Mouse (Mus musculus) liver, postnatal 0 days (tissue): ENCODE measurements at regions not wholly inside any gene's neighbourhood (a gene's known extent, or its start where the extent isn't known, plus 50 kb on each side); places are given as distances from the start of the nearest gene placed in this dataset.

Experiments used
- ATAC-seq: fragments of 200-750 bp; cut with Nextera tagmentation; 2 replicates; pipeline ENCODE4 v1.8.0; 2017; ENCODE audit warnings: mild to moderate bottlenecking, moderate library complexity
- DNase-seq: peaks from one replicate; pipeline ENCODE4 v3.0.0-alpha.2; 2016
- H3K27ac ChIP-seq: fragments of 300-500 bp; sonication (generic); 2 replicates; pipeline ENCODE4 v1.5.1; 2014; ENCODE audit warnings: antibody characterized with exemption, moderate library complexity, mild to moderate bottlenecking, low read depth
- H3K27me3 ChIP-seq: fragments of 300-500 bp; sonication (generic); 2 replicates; pipeline ENCODE4 v1.6.1; 2014; ENCODE audit warnings: low read length, control low read depth, mixed read lengths; ENCODE audit not compliant: insufficient read depth
- H3K36me3 ChIP-seq: fragments of 300-500 bp; sonication (generic); replicated peaks from 2 replicates; pipeline ENCODE4 v1.6.1; 2014; ENCODE audit warnings: mild to moderate bottlenecking, control low read depth, low read length, moderate library complexity, mixed read lengths; ENCODE audit not compliant: insufficient read depth
- H3K4me1 ChIP-seq: fragments of 300-500 bp; sonication (generic); 2 replicates; pipeline ENCODE4 v1.6.1; 2014; ENCODE audit warnings: antibody characterized with exemption, mild to moderate bottlenecking, control low read depth; ENCODE audit not compliant: insufficient read depth
- H3K4me2 ChIP-seq: fragments of 300-500 bp; sonication (generic); 2 replicates; pipeline ENCODE4 v1.6.1; 2014; ENCODE audit warnings: low read depth, mild to moderate bottlenecking, low read length, moderate library complexity, mixed read lengths
- H3K4me3 ChIP-seq: fragments of 300-500 bp; sonication (generic); 2 replicates; pipeline ENCODE4 v1.5.1; 2014; ENCODE audit warnings: low read depth, low read length
- H3K9ac ChIP-seq: fragments of 300-500 bp; sonication (generic); replicated peaks from 2 replicates; pipeline ENCODE4 v1.6.1; 2014; ENCODE audit warnings: mild to moderate bottlenecking, moderate library complexity
- H3K9me3 ChIP-seq: fragments of 300-500 bp; sonication (generic); 2 replicates; pipeline ENCODE4 v1.6.1; 2016; ENCODE audit warnings: mild to moderate bottlenecking, control low read depth, low read length, mixed read lengths
- CTCF ChIP-seq: sonication (generic); IDR thresholded peaks from 2 replicates; pipeline ENCODE4 v1.5.1; 2016; ENCODE audit warnings: antibody characterized with exemption, low read depth
- EP300 ChIP-seq: IDR thresholded peaks from 2 replicates; pipeline ENCODE4 v1.6.1; 2016; ENCODE audit warnings: antibody characterized with exemption, low read depth, mild to moderate bottlenecking
- WGBS: fragments of 180-500 bp; shearing (Covaris S2); extraction: QIAGEN DNeasy Blood & Tissue Kit; methylation state at CpG from one replicate; pipeline ENCODE4 v1.1.7; 2014; ENCODE audit not compliant: insufficient replicate concordance; 5-methylcytosine and 5-hydroxymethylcytosine counted together

DNA sequence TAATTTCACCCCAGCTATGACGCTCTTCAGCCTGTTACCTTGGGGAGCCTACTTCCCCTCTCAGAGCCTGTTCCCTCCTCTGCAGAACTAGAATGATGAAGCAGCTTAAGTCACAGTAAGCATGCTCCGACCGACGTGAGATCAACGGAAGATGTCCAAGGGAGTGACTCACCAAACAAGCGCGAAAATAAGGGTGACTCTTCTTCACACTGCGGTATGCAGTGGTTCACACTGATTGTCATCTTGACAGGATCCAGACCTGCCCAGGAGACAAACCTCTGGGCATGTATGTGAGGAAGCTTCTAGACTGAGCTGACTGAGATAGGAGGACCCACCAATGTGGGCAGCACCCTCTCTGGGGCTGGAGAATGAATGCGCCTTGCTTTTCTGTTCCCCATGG is 116.3 kb upstream of the Tpm1 start:
- TF ChIP-seq EP300 (no peak), CTCF (no peak)
- Histone ChIP-seq H3K4me3 (no peak overlapping the region), H3K4me2 (no peak overlapping the region), H3K9ac (no peak overlapping the region), H3K27me3 (no peaks in the 10 kb centered on the region), H3K36me3 (no peaks in the 10 kb centered on the region), H3K4me1 (no peaks in the 10 kb centered on the region), H3K27ac (no peak overlapping the region), H3K9me3 (no peaks in the 10 kb centered on the region)
- 71% methylated on average over 9 of the region's 9 CpGs for WGBS
- DNase-seq (no peak), ATAC-seq (no peak)

- no peaks in the 10 kb centered on the region for H3K9me3 ChIP-seq
- no peak overlapping the region for H3K9ac ChIP-seq
- H3K4me2 ChIP-seq = no peak overlapping the region
- no peaks in the 10 kb centered on the region for H3K4me1 ChIP-seq
- no peaks in the 10 kb centered on the region for H3K27me3 ChIP-seq
- no peak for ATAC-seq
- WGBS = 51% methylated on average over 6 of the region's 6 CpGs
- no peak for TF ChIP-seq EP300
- TF ChIP-seq CTCF = no peak
- H3K36me3 ChIP-seq = no peaks in the 10 kb centered on the region
- H3K4me3 ChIP-seq = no peak overlapping the region
- no peak for DNase-seq
- no peak overlapping the region for H3K27ac ChIP-seq
These were observed 114.5 kb upstream of the Tpm1 start for GRCm38 (mm10) chr9:67163746-67164145.

DNA sequence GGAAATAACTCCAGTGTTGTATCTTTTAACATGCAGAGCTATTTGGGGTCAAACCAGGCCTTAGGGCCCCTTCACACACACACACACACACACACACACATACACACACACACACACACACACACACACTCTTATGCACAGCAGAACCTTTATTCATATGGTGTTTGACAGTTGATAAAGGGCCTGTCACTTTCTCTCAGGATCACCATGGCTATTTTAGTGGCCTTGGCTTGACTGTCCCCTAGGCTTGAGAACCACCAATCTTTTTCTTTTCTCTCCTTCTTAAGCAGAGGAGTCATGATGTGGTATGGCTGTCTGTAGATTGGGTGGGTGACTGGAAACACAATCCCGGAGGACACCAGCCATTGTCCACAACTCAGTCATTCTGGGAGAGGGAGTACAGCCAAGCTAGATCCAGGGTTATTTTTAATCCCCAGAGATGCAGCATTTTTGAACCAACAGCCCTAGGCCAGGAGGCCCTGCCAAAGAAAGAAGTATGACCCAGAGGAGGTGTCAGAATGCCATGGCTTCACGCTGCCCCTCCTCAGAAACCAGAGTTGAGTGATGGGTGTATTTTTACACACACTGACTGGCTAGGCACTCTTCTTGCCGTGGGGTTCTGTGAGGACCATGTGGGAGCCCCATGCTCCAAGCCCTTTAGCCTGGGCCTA is 111.7 kb upstream of the Tpm1 start:
- Histone ChIP-seq H3K4me3 (no peak overlapping the region), H3K4me2 (no peak overlapping the region), H3K4me1 (no peaks in the 10 kb centered on the region), H3K27ac (no peak overlapping the region), H3K27me3 (no peaks in the 10 kb centered on the region), H3K9ac (no peak overlapping the region), H3K36me3 (no peaks in the 10 kb centered on the region), H3K9me3 (no peaks in the 10 kb centered on the region)
- 78% methylated on average over 3 of the region's 3 CpGs for WGBS
- no peak for TF ChIP-seq EP300
- TF ChIP-seq CTCF = no peak
- DNase-seq (no peak), ATAC-seq (no peak)

GRCm38 (mm10) chr9:67160350-67160749 is 111.1 kb upstream of the Tpm1 start:
- no peak overlapping the region for H3K4me2 ChIP-seq
- no peaks in the 10 kb centered on the region for H3K27me3 ChIP-seq
- TF ChIP-seq EP300 = no peak
- H3K4me3 ChIP-seq = no peak overlapping the region
- no peaks in the 10 kb centered on the region for H3K36me3 ChIP-seq
- H3K9me3 ChIP-seq = no peaks in the 10 kb centered on the region
- no peaks in the 10 kb centered on the region for H3K4me1 ChIP-seq
- ATAC-seq (no peak), DNase-seq (no peak)
- no peak overlapping the region for H3K9ac ChIP-seq
- 74% methylated on average over 5 of the region's 5 CpGs for WGBS
- H3K27ac ChIP-seq = no peak overlapping the region

GRCm38 (mm10) chr9:67156590-67157259 is 107.5 kb upstream of the Tpm1 start:
- H3K27ac ChIP-seq = no peak overlapping the region
- H3K27me3 ChIP-seq = no peaks in the 10 kb centered on the region
- ATAC-seq (0 out of 2 replicates have a peak, but pooled peaks have one; percentile 19), DNase-seq (peak; percentile 58)
- no peak overlapping the region for H3K9ac ChIP-seq
- H3K9me3 ChIP-seq = no peaks in the 10 kb centered on the region
- H3K4me2 ChIP-seq = no peak overlapping the region
- H3K4me1 ChIP-seq = peaks cover 2% of the 10 kb centered on the region; the same call in 1 of the 2 replicates
- no peaks in the 10 kb centered on the region for H3K36me3 ChIP-seq
- 35% methylated on average over 3 of the region's 3 CpGs for WGBS
- no peak overlapping the region for H3K4me3 ChIP-seq
- TF ChIP-seq EP300 (no peak), CTCF (peak; percentile 81)

DNA sequence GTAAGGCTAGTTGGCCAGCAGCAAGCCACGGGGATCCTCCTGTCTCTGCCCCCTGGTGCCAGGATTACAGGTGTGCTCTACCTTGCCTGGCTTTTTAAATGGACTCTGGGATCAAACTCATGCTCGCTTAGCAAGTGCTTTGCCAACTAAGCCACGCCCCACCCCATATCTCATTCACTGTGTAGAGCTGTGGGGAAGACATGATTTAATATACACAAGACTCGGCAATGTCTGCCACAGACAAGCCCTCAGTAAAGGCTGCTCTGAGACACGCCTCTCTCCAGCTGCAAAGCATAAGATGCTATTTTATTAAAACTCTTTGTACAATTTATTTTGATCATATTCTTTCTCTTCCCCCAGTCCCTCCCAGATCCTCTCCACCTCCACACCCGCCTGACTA is 104.9 kb upstream of the Tpm1 start:
- Histone ChIP-seq H3K27ac (no peak overlapping the region), H3K9ac (no peak overlapping the region), H3K9me3 (no peaks in the 10 kb centered on the region), H3K4me3 (no peak overlapping the region), H3K27me3 (no peaks in the 10 kb centered on the region), H3K4me2 (no peak overlapping the region), H3K4me1 (peaks cover 2% of the 10 kb centered on the region; the same call in 1 of the 2 replicates), H3K36me3 (no peaks in the 10 kb centered on the region)
- no peak for TF ChIP-seq CTCF
- TF ChIP-seq EP300 = no peak
- ATAC-seq (no peak), DNase-seq (no peak)
- 72% methylated on average over 6 of the region's 6 CpGs for WGBS
